Mouse (Mus musculus): ENCODE measurements around the gene Kxd1. TPM values are rescaled to one million over a fixed set of nuclear protein-coding genes. Genes with fewer than 3 reads are reported as not detected.

Kxd1 gene
- polyA plus RNA-seq, 1 experiment from 2014 or later: 47.1 TPM

- Histone ChIP-seq H3K9ac (ENCODE audit: low read length) (peak overlapping the region; percentile 27; the same call in 1 of the 2 replicates), H3K4me1 (replicated peaks; ENCODE audit: control insufficient read depth, insufficient read depth) (0 out of 2 replicates have a peak, but pooled peaks cover 4% of the 10 kb centered on the region), H3K4me2 (replicated peaks; ENCODE audit: low read depth) (peak overlapping the region; percentile 50), H3K27me3 (ENCODE audit: control insufficient read depth, insufficient read depth, low read length) (peaks cover 35% of the 10 kb centered on the region; the same call in 1 of the 2 replicates), H3K36me3 (ENCODE audit: control insufficient read depth, insufficient read depth, low read length) (no peaks in the 10 kb centered on the region), H3K27ac (replicated peaks) (no peak overlapping the region), H3K4me3 (ENCODE audit: low read depth, low read length) (peak overlapping the region; percentile 31), H3K9me3 (ENCODE audit: control insufficient read depth, low read length) (no peaks in the 10 kb centered on the region)
- ATAC-seq (ENCODE audit: low FRiP score, low TSS enrichment): no peak
- no peak for TF ChIP-seq EP300 (optimal IDR thresholded peaks at IDR 0.05)
- no peak for TF ChIP-seq CTCF (IDR thresholded peaks at IDR 0.05; ENCODE audit: low read depth)
- DNase-seq (ENCODE audit: low spot score): peak; percentile 47
- 7% methylated on average over 55 of the region's 55 CpGs for WGBS
These were observed 39.6 kb downstream of the Kxd1 start for GRCm38 (mm10) chr8:70487993-70488796.

DNA sequence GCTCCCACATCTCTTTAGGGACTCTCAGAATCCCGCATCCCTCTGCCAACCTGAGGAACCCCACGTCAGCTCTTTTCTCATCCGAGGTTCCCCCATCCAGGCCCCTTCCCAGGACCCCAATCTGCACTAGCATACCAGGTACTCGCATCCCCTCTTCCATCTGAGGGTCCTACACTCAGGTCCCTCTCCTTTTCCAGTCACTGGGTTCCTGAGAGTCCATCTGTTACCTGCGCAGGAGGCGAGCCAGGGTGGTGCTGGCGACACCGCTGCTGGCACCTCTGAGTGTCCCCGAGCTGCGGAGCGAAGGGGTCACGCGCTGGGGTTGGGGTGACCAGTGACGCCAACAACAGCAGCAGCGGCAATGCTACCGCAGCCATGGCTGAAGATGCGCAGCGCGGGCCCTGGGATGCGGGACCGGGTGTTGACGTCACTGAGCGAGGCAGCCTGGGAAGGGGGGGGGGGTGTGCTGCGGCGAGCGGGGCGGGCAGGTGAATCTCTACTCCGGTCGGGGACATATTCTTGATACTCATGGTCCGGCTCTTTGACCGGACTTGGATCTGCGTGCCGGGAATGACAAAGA, 40.7 kb downstream of the Kxd1 start, which contains the start of gene Tmem59l:
TSS of gene Tmem59l (minus strand) at position 418 of the 580 bp plus-strand sequence.
- Histone ChIP-seq H3K9me3 (ENCODE audit: control insufficient read depth, low read length) (no peaks in the 10 kb centered on the region), H3K9ac (ENCODE audit: low read length) (no peak within 1 kb of the TSS), H3K4me2 (replicated peaks; ENCODE audit: low read depth) (peak within 1 kb of the TSS; percentile 50), H3K27me3 (ENCODE audit: control insufficient read depth, insufficient read depth, low read length) (peaks cover 24% of the 10 kb centered on the region; the same call in 1 of the 2 replicates), H3K4me3 (ENCODE audit: low read depth, low read length) (peak within 1 kb of the TSS; percentile 31), H3K27ac (replicated peaks) (no peak within 1 kb of the TSS), H3K36me3 (ENCODE audit: control insufficient read depth, insufficient read depth, low read length) (no peaks in the 10 kb centered on the region), H3K4me1 (replicated peaks; ENCODE audit: control insufficient read depth, insufficient read depth) (0 out of 2 replicates have a peak, but pooled peaks cover 4% of the 10 kb centered on the region)
- no peak for ATAC-seq (ENCODE audit: low FRiP score, low TSS enrichment)
- TF ChIP-seq CTCF (IDR thresholded peaks at IDR 0.05; ENCODE audit: low read depth) (no peak), EP300 (optimal IDR thresholded peaks at IDR 0.05) (no peak)
- 13% methylated on average over 33 of the region's 33 CpGs for WGBS
- DNase-seq (ENCODE audit: low spot score): no peak

DNA sequence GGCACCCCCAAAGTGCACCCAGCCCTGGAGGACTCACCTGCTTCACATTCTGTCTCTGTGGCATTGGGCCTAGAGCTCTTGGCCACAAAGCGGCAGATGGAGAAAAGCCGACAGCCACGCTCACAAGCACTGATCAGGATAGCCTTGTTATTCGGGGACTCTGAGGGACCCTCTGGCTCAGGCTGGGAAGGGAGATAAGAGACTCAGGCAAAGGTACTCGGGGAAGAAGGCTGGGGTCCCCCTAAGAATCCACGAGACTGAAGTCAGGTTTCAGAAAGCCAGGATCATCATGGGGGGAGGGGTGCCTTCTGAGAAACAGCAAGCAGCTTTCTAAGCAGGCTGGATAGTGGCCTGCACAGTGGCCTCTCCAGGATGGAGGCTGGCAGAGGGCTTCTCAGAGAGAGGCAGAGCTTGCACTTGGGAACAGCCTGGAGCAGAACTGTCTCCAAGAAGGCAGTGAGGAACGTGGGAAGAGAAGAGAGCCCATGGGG, 41.5 kb downstream of the Kxd1 start:
- Histone ChIP-seq H3K9ac (ENCODE audit: low read length) (no peak overlapping the region), H3K4me2 (replicated peaks; ENCODE audit: low read depth) (no peak overlapping the region), H3K4me1 (replicated peaks; ENCODE audit: control insufficient read depth, insufficient read depth) (0 out of 2 replicates have a peak, but pooled peaks cover 4% of the 10 kb centered on the region), H3K9me3 (ENCODE audit: control insufficient read depth, low read length) (no peaks in the 10 kb centered on the region), H3K27me3 (ENCODE audit: control insufficient read depth, insufficient read depth, low read length) (peaks cover 20% of the 10 kb centered on the region; the same call in 1 of the 2 replicates), H3K4me3 (ENCODE audit: low read depth, low read length) (no peak overlapping the region), H3K27ac (replicated peaks) (no peak overlapping the region), H3K36me3 (ENCODE audit: control insufficient read depth, insufficient read depth, low read length) (no peaks in the 10 kb centered on the region)
- ATAC-seq (ENCODE audit: low FRiP score, low TSS enrichment) (no peak), DNase-seq (ENCODE audit: low spot score) (no peak)
- WGBS: 64% methylated on average over 7 of the region's 7 CpGs
- no peak for TF ChIP-seq EP300 (optimal IDR thresholded peaks at IDR 0.05)
- no peak for TF ChIP-seq CTCF (IDR thresholded peaks at IDR 0.05; ENCODE audit: low read depth)

GRCm38 (mm10) chr8:70482943-70483342, 44.8 kb downstream of the Kxd1 start:
- Histone ChIP-seq H3K4me1 (replicated peaks; ENCODE audit: control insufficient read depth, insufficient read depth) (no peaks in the 10 kb centered on the region), H3K9me3 (ENCODE audit: control insufficient read depth, low read length) (no peaks in the 10 kb centered on the region), H3K4me2 (replicated peaks; ENCODE audit: low read depth) (no peak overlapping the region), H3K27ac (replicated peaks) (no peak overlapping the region), H3K27me3 (ENCODE audit: control insufficient read depth, insufficient read depth, low read length) (peaks cover 4% of the 10 kb centered on the region; the same call in 1 of the 2 replicates), H3K9ac (ENCODE audit: low read length) (no peak overlapping the region), H3K36me3 (ENCODE audit: control insufficient read depth, insufficient read depth, low read length) (no peaks in the 10 kb centered on the region), H3K4me3 (ENCODE audit: low read depth, low read length) (no peak overlapping the region)
- no peak for TF ChIP-seq CTCF (IDR thresholded peaks at IDR 0.05; ENCODE audit: low read depth)
- no peak for TF ChIP-seq EP300 (optimal IDR thresholded peaks at IDR 0.05)
- ATAC-seq (ENCODE audit: low FRiP score, low TSS enrichment) (peak; percentile 21; the same call in 1 of the 2 replicates), DNase-seq (ENCODE audit: low spot score) (no peak)
- WGBS: 52% methylated on average over 2 of the region's 2 CpGs

DNA sequence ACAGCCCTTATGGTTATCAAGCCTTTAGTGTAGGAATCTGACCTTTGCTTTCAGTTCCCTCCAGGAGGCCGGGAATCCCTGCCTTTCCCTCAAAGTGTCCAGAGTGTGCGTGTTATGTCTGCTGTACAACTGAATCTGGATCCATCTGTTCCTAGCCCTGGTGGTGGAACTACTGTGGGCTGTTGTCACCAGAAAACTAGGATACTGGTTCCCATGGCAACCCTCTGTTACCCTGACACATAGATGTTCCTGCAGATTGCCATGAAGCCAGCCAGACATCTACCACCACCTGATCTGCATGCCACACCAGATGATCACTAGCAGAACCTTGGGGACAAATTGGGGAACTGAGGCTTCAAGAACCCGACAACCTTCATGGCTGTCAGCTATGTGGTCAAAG, 45.8 kb downstream of the Kxd1 start:
- DNase-seq (ENCODE audit: low spot score) (no peak), ATAC-seq (ENCODE audit: low FRiP score, low TSS enrichment) (no peak)
- no peaks in the 10 kb centered on the region for H3K36me3 ChIP-seq (ENCODE audit: control insufficient read depth, insufficient read depth, low read length)
- H3K4me1 ChIP-seq (replicated peaks; ENCODE audit: control insufficient read depth, insufficient read depth): 0 out of 2 replicates have a peak, but pooled peaks cover 2% of the 10 kb centered on the region
- H3K9ac ChIP-seq (ENCODE audit: low read length): no peak overlapping the region
- no peak overlapping the region for H3K4me2 ChIP-seq (replicated peaks; ENCODE audit: low read depth)
- no peak overlapping the region for H3K27ac ChIP-seq (replicated peaks)
- WGBS: 81% methylated on average over 3 of the region's 3 CpGs
- peaks cover under 1% of the 10 kb centered on the region; the same call in 1 of the 2 replicates for H3K27me3 ChIP-seq (ENCODE audit: control insufficient read depth, insufficient read depth, low read length)
- no peaks in the 10 kb centered on the region for H3K9me3 ChIP-seq (ENCODE audit: control insufficient read depth, low read length)
- no peak overlapping the region for H3K4me3 ChIP-seq (ENCODE audit: low read depth, low read length)
- TF ChIP-seq CTCF (IDR thresholded peaks at IDR 0.05; ENCODE audit: low read depth) (no peak), EP300 (optimal IDR thresholded peaks at IDR 0.05) (no peak)
